Mouse (Mus musculus) urinary bladder, postnatal 0 days (tissue): Measurements from ENCODE around the gene Srd5a1. TPM values are rescaled to one million over a fixed set of nuclear protein-coding genes. Genes with fewer than 3 reads are reported as not detected.

Experiments
- polyA plus RNA-seq: library from polyadenylated mRNA; unstranded; fragments of >200 nt; fragmentation: Nextera tagmentation; extraction: Ambion mirVana; gene quantifications from 2 replicates; pipeline ENCODE4 v1.2.1, GENCODE M21; 2015

Gene Srd5a1
- polyA plus RNA-seq = 122 and 124 TPM in 2 replicates

DNA sequence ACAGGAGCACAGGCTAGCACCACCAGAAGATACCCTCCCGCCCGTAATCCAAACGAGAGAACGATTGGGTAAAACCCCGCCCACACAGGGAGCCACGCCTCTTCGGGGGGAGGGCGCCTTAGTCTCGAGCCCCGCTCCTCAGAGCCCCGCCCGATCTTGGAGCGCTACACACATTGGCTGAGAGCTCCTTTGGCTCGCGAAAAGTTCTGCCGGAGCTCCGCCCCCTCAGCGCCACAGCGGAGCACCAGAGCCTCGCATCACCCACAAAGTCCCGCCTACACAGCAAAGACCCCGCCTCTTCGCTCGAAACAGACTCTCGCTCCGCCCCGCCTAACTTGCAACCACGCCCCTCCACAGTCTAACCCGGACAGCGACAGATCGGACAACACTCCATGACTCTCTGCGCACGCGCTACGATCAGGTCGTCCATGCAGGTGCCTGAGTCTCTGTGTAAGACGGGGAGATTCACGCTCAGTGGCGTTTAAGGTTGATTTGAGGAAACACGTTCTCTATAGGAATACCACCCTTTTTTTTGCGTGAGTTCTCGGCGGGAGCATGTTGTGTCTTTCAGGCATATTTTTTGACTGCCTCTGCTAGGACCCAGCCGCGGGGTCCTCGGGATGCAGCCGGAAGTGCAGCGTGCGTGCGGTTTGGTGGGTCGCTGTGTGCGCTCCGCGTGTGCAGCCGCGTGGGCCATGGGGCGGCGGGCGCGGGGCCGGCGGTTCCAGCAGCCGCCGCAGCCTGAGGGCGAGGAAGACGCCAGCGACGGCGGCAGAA is at the start of gene Srd5a1:
Gene Srd5a1 (minus strand): TSS at position 45 of the 777 bp plus-strand sequence.

DNA sequence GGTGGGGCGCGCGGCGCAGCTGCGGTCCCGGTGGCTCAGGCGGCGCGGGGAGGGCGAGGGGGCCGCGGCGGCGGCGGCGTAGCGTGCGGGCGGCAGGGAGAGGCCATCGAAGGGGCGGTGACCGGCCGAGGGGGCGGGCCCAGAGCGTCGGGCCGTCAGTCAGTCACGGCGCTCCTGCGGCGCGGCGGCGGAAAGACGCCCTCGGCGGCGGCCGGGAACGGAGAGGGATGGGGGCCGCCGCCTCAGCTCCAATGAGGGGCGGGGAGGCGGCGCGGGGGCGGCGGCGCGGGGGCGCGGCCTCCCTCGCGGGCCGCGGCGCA is 76.9 kb downstream of the Srd5a1 start, which contains the start of gene Tent4a:
Gene Tent4a (minus strand): TSS at position 284 of the 320 bp plus-strand sequence.

DNA sequence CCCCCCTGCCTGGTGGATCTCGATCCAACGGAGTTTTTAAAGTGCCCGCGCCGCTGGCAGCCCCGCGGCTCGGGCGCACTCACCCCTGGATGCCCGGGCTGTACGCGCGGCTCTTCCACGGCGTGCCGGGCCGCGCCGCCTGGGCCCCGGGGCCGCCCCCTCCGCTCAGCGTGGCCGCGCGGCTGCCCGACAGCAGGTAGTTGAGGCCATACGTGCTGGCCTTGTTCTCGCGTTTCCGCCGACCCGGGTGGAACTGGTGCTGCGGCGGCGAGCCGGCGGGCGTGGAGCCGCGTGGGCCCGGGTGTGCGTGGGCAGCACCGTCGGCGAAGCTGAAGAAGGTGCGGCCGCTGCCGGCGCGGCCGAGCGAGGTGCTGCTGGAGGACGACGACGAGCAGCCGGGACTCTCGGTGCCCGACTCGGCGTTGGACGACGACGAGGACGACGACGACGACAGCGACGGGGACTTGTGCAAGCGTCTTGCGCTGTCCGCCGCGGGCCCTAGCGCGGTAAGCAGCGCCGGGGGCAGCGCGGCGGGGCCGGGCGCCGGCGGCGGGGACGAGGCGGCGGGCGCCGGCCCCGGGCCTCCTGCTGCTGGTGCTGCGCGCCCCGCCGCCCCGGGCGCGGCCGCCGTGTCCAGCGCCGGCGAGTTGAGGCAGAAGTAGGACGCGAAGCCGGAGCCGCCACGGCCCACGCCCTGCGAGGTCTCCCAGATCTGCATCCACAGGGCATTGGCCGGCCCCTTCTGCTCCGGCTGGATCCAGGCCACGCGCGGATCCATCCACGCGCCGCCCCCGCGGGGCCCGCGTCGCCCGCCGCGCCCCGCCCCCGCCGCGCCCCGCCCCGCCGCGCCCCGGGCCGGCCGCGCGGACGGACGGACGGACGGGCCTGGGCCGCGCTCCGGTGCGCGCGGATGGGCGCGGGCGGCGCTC is 77.6 kb downstream of the Srd5a1 start, which contains the start of gene Nsun2:
Gene Nsun2 (plus strand): TSS at position 342 of the 929 bp plus-strand sequence.

Other genes starting within 250 kb of the Srd5a1 start
- 62.4 and 68.8 TPM in 2 replicates for gene Nsun2, start 77.7 kb downstream of the Srd5a1 start, polyA plus RNA-seq
- gene Tent4a, start 76.8 kb downstream of the Srd5a1 start, polyA plus RNA-seq = 2.9 TPM in 2 replicates
- gene Ube2ql1, start 128.4 kb upstream of the Srd5a1 start, polyA plus RNA-seq = 0.06 and 0.08 TPM in 2 replicates
- gene Med10, start 191.0 kb upstream of the Srd5a1 start, polyA plus RNA-seq = 87.4 and 90.0 TPM in 2 replicates